Mouse (Mus musculus) myocyte (in vitro differentiated cells): ENCODE measurements around the gene Usp29.

ENCODE experiments used
- E2F4 ChIP-seq: IDR thresholded peaks from one replicate; pipeline ENCODE4 v1.6.1; 2011; ENCODE audit warnings: mild to moderate bottlenecking, control low read depth, moderate library complexity; ENCODE audit not compliant: insufficient read depth
- MAX ChIP-seq: IDR thresholded peaks from one replicate; pipeline ENCODE4 v1.6.1; 2011; ENCODE audit warnings: low read depth, mild to moderate bottlenecking, control low read depth
- MYOD1 ChIP-seq, 3 experiments: IDR thresholded peaks; one replicate each; pipeline ENCODE4 v1.6.1; 2011; ENCODE audit warnings: control low read depth in 2 of 3, low read depth in 2 of 3, mild to moderate bottlenecking in 2 of 3, moderate library complexity in 1 of 3; ENCODE audit not compliant: insufficient read length in 2 of 3, control insufficient read depth in 1 of 3
- POLR2A ChIP-seq: IDR thresholded peaks from one replicate; pipeline ENCODE4 v1.6.1; 2011; ENCODE audit warnings: low read depth, mild to moderate bottlenecking, control low read depth, moderate library complexity; ENCODE audit not compliant: insufficient read length
- USF1 ChIP-seq: IDR thresholded peaks from one replicate; pipeline ENCODE4 v1.6.1; 2011; ENCODE audit warnings: low read depth, mild to moderate bottlenecking, control low read depth, moderate library complexity

DNA sequence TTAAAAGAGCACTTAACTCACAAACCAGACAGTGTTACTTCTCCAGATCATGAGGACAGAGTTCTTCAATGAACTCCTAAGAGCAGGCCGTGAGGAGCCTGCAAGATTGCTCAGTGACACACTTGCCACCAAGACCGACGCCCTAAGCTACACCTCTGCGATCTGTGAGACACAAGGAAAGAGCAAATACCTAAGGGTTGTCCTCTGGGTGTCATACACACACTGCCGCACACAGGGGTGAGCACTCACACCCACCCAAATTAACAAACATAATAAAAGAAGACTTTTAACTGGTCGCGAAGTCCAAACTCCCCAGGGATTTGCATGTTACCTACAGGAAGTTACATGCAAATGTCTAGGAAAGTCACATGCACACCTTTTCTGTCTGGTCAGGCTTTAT lies 170.3 kb downstream of the Usp29 start:
- TF ChIP-seq MAX (no peak), MYOD1 (IDR thresholded peaks at IDR 0.05; ENCODE audit: control insufficient read depth in 1 of 3, insufficient read length in 2 of 3, low read depth in 2 of 3) (no peak), POLR2A (no peak), E2F4 (no peak), USF1 (no peak)
